Mouse (Mus musculus) stomach, postnatal 0 days (tissue): ENCODE data around the gene Tbc1d7. TPM values are rescaled to one million over a fixed set of nuclear protein-coding genes. Genes with fewer than 3 reads are reported as not detected.

Source experiments
- ATAC-seq: fragments of 200-750 bp; cut with Nextera tagmentation; 2 replicates; pipeline ENCODE4 v1.8.0; 2017; ENCODE audit not compliant: low FRiP score, low TSS enrichment
- DNase-seq: peaks from one replicate; pipeline ENCODE4 v3.0.0-alpha.2; 2016; ENCODE audit warnings: low spot score
- H3K27ac ChIP-seq: fragments of 300-500 bp; sonication (generic); replicated peaks from 2 replicates; pipeline ENCODE4 v1.5.1; 2014; ENCODE audit warnings: mild to moderate bottlenecking, control low read depth
- H3K27me3 ChIP-seq: fragments of 300-500 bp; sonication (generic); 2 replicates; pipeline ENCODE4 v1.6.1; 2014; ENCODE audit warnings: low read length; ENCODE audit not compliant: control insufficient read depth, insufficient read depth
- H3K36me3 ChIP-seq: fragments of 300-500 bp; sonication (generic); 2 replicates; pipeline ENCODE4 v1.6.1; 2014; ENCODE audit warnings: low read length, mixed read lengths; ENCODE audit not compliant: control insufficient read depth, insufficient read depth
- H3K4me1 ChIP-seq: fragments of 300-500 bp; sonication (generic); replicated peaks from 2 replicates; pipeline ENCODE4 v1.6.1; 2014; ENCODE audit warnings: antibody characterized with exemption; ENCODE audit not compliant: control insufficient read depth, insufficient read depth
- H3K4me2 ChIP-seq: fragments of 300-500 bp; sonication (generic); replicated peaks from 2 replicates; pipeline ENCODE4 v1.6.1; 2014; ENCODE audit warnings: low read depth, mild to moderate bottlenecking, control low read depth, moderate library complexity
- H3K4me3 ChIP-seq: fragments of 300-500 bp; sonication (generic); 2 replicates; pipeline ENCODE4 v1.5.1; 2014; ENCODE audit warnings: low read depth, low read length, control low read depth
- H3K9ac ChIP-seq: fragments of 300-500 bp; sonication (generic); 2 replicates; pipeline ENCODE4 v1.6.1; 2014; ENCODE audit warnings: mild to moderate bottlenecking, low read length, control low read depth, mixed read lengths
- H3K9me3 ChIP-seq: fragments of 300-500 bp; sonication (generic); 2 replicates; pipeline ENCODE4 v1.6.1; 2016; ENCODE audit warnings: low read length; ENCODE audit not compliant: control insufficient read depth
- CTCF ChIP-seq: IDR thresholded peaks from 2 replicates; pipeline ENCODE4 v1.5.1; 2016; ENCODE audit warnings: antibody characterized with exemption, low read depth, mild to moderate bottlenecking, moderate library complexity
- EP300 ChIP-seq: optimal IDR thresholded peaks from 2 replicates; pipeline ENCODE3; 2016; ENCODE audit warnings: antibody characterized with exemption
- WGBS: fragments of 180-500 bp; shearing (Covaris S2); extraction: QIAGEN DNeasy Blood & Tissue Kit; methylation state at CpG from one replicate; pipeline ENCODE4 v1.1.7; 2014; 5-methylcytosine and 5-hydroxymethylcytosine counted together
- polyA plus RNA-seq: library from polyadenylated mRNA; unstranded; fragments of >200 nt; fragmentation: Nextera tagmentation; extraction: Ambion mirVana; gene quantifications from 2 replicates; pipeline ENCODE4 v1.2.1, GENCODE M21; 2015

Gene Tbc1d7
- polyA plus RNA-seq, 1 experiment from 2014 or later, result 31.3 TPM

GRCm38 (mm10) chr13:43215994-43216706 lies 44.8 kb upstream of the Tbc1d7 start:
- TF ChIP-seq CTCF, result no peak
- TF ChIP-seq EP300, result no peak
- no peak for ATAC-seq
- no peaks in the 10 kb centered on the region for H3K9me3 ChIP-seq

GRCm38 (mm10) chr13:43215144-43215993 lies 44.1 kb upstream of the Tbc1d7 start:
- H3K4me3 ChIP-seq, result no peak overlapping the region
- H3K4me1 ChIP-seq, result no peaks in the 10 kb centered on the region; the same call in 1 of the 2 replicates
- DNase-seq (no peak), ATAC-seq (no peak; the same call in 1 of the 2 replicates)
- H3K9me3 ChIP-seq, result no peaks in the 10 kb centered on the region
- 20% methylated on average over 19 of the region's 19 CpGs for WGBS
- H3K9ac ChIP-seq, result no peak overlapping the region
- TF ChIP-seq EP300 (no peak), CTCF (no peak)
- no peak overlapping the region for H3K27ac ChIP-seq
- H3K36me3 ChIP-seq, result no peaks in the 10 kb centered on the region
- no peak overlapping the region for H3K4me2 ChIP-seq
- no peaks in the 10 kb centered on the region for H3K27me3 ChIP-seq

More at GRCm38 (mm10) chr13:43215994-43216706, 44.8 kb upstream of the Tbc1d7 start:
- H3K36me3 ChIP-seq, result no peaks in the 10 kb centered on the region
- no peaks in the 10 kb centered on the region for H3K27me3 ChIP-seq
- no peak overlapping the region for H3K4me2 ChIP-seq
- H3K27ac ChIP-seq, result no peak overlapping the region
- no peaks in the 10 kb centered on the region; the same call in 1 of the 2 replicates for H3K4me1 ChIP-seq
- WGBS, result 70% methylated on average over 9 of the region's 9 CpGs
- H3K9ac ChIP-seq, result no peak overlapping the region
- no peak for DNase-seq
- H3K4me3 ChIP-seq, result no peak overlapping the region

DNA sequence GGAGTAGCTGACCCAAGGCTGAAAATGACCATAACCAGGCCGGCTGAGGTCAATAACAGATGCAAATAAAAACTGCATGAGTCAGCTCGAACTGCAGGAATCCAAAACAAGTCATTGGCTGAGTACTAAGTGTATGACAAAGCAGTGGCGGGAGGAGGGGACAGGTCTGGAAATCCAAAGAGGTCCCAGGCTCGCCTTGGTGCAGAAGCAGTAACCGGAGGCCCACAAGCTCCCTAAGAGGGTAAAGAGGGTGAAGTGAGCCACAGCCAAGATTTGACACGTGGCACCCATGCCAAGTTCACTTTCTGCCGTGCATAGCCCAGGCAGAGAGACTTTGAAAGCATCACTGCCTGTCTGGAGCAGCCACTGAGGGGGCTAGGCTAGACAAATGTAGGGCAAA lies 41.0 kb upstream of the Tbc1d7 start:
- TF ChIP-seq CTCF (no peak), EP300 (no peak)
- DNase-seq (no peak), ATAC-seq (peak; percentile 54)
- Histone ChIP-seq H3K36me3 (no peaks in the 10 kb centered on the region), H3K27me3 (no peaks in the 10 kb centered on the region), H3K27ac (no peak overlapping the region), H3K9ac (no peak overlapping the region), H3K4me2 (peak overlapping the region; percentile 20; the same call in 1 of the 2 replicates), H3K4me1 (no peaks in the 10 kb centered on the region; the same call in 1 of the 2 replicates), H3K9me3 (no peaks in the 10 kb centered on the region), H3K4me3 (no peak overlapping the region)
- WGBS, result 35% methylated on average over 7 of the region's 7 CpGs

DNA sequence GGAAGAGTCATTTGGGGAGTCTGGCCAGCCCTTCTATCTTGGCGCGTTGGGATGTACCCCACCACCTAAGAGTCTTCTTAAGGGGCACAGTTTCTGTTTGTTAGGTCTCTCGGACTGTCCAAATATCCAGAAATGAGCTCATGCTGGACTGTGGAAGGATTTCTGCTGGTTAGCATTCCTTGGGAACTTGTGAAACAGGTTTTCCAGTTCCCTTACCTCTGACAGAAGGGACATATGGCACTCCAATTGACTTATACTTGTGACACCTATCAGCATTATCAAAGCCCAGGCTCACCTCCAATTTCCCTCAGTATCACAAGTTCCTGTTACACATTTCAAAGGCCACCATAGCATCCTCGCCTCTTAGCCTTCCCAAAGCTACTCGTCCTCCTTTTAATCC lies 39.7 kb upstream of the Tbc1d7 start:
- 67% methylated on average over 5 of the region's 5 CpGs for WGBS

GRCm38 (mm10) chr13:43209560-43209959 lies 38.3 kb upstream of the Tbc1d7 start:
- Histone ChIP-seq H3K4me3 (no peak overlapping the region), H3K27me3 (no peaks in the 10 kb centered on the region), H3K9ac (no peak overlapping the region), H3K36me3 (no peaks in the 10 kb centered on the region), H3K4me2 (no peak overlapping the region), H3K4me1 (no peaks in the 10 kb centered on the region), H3K9me3 (no peaks in the 10 kb centered on the region), H3K27ac (no peak overlapping the region)
- ATAC-seq (no peak), DNase-seq (no peak)
- no peak for TF ChIP-seq CTCF
- no peak for TF ChIP-seq EP300
- WGBS, result 67% methylated on average over 5 of the region's 5 CpGs

More for the DNA sequence above, 39.7 kb upstream of the Tbc1d7 start:
- Histone ChIP-seq H3K4me2 (no peak overlapping the region), H3K27me3 (no peaks in the 10 kb centered on the region), H3K9ac (no peak overlapping the region), H3K4me3 (no peak overlapping the region), H3K4me1 (no peaks in the 10 kb centered on the region; the same call in 1 of the 2 replicates), H3K36me3 (no peaks in the 10 kb centered on the region), H3K9me3 (no peaks in the 10 kb centered on the region), H3K27ac (no peak overlapping the region)
- TF ChIP-seq CTCF, result no peak
- no peak for TF ChIP-seq EP300
- DNase-seq (no peak), ATAC-seq (no peak)
